In genomic region chr3:37758124-37758523, GRCm38 (mm10) we compare ENCODE assay signal across 8 mouse cellular contexts. TPM values are rescaled to one million over a fixed set of nuclear protein-coding genes. Genes with fewer than 3 reads are reported as not detected.
A peak's percentile ranks its signal among the peaks of the same experiment; 100 is the strongest.
DNase-seq lines count a peak whose midpoint lies in the region; ATAC-seq and TF ChIP-seq lines count a peak whose summit lies in the region.

No protein-coding gene starts in this region.

- H3K4me3 ChIP-seq in layer of hippocampus, adult 2 months: no peak overlapping the region
- H3K4me3 ChIP-seq in heart, embryonic 12.5 days: peak overlapping the region; percentile 17
- H3K4me3 ChIP-seq in lung, postnatal 0 days (ENCODE audit: low read depth, low read length): 0 out of 2 replicates have a peak overlapping the region, but pooled peaks have one; percentile 5

- H3K4me1 ChIP-seq in heart, embryonic 12.5 days (replicated peaks): peaks cover 9% of the 10 kb centered on the region
- peaks cover 9% of the 10 kb centered on the region for H3K4me1 ChIP-seq in lung, postnatal 0 days (ENCODE audit: insufficient read depth, low read depth, low read length)

- no peak overlapping the region for H3K9ac ChIP-seq in heart, embryonic 12.5 days
- H3K9ac ChIP-seq in lung, postnatal 0 days (replicated peaks; ENCODE audit: low read depth): no peak overlapping the region

- WGBS in heart, embryonic 12.5 days: 4% methylated on average over 12 of the region's 12 CpGs
- WGBS in lung, postnatal 0 days: 7% methylated on average over 12 of the region's 12 CpGs

- peak; percentile 65; the same call in 1 of the 2 replicates for ATAC-seq in heart, embryonic 12.5 days (ENCODE audit: insufficient number of reproducible peaks, low FRiP score)
- ATAC-seq in lung, postnatal 0 days: peak; percentile 80

- H3K9me3 ChIP-seq in heart, embryonic 12.5 days (replicated peaks): 0 out of 2 replicates have a peak, but pooled peaks cover 4% of the 10 kb centered on the region
- no peaks in the 10 kb centered on the region for H3K9me3 ChIP-seq in lung, postnatal 0 days (ENCODE audit: low read length)

- H3K27me3 ChIP-seq in heart, embryonic 12.5 days (replicated peaks): no peaks in the 10 kb centered on the region
- no peaks in the 10 kb centered on the region for H3K27me3 ChIP-seq in lung, postnatal 0 days (replicated peaks; ENCODE audit: insufficient read depth, low read length)

- peak overlapping the region; percentile 59 for H3K27ac ChIP-seq in layer of hippocampus, adult 2 months
- no peak overlapping the region for H3K27ac ChIP-seq in heart, embryonic 12.5 days (ENCODE audit: poor library complexity, severe bottlenecking)
- peak overlapping the region; percentile 57 for H3K27ac ChIP-seq in lung, postnatal 0 days (ENCODE audit: low read length)

- peak overlapping the region; percentile 59 for H3K4me2 ChIP-seq in heart, embryonic 12.5 days
- peak overlapping the region; percentile 39 for H3K4me2 ChIP-seq in lung, postnatal 0 days (replicated peaks; ENCODE audit: low read depth, low read length)

- DNase-seq in layer of hippocampus, adult 2 months (ENCODE audit: low spot score in 2 of 2): no peak
- no peak for DNase-seq in layer of hippocampus, adult 9-11 months
- peak; percentile 65 for DNase-seq in embryo, embryonic 10.5 days (ENCODE audit: low spot score)
- DNase-seq in kidney, adult 9 months: peak; percentile 63
- DNase-seq in lung, postnatal 0 days (ENCODE audit: low spot score): peak; percentile 60
- DNase-seq in skeletal muscle tissue, adult 2 months (ENCODE audit: low read depth, low spot score): peak; percentile 37
- no peak for DNase-seq in frontal cortex, adult 2 months (ENCODE audit: extremely low spot score in 1 of 2, low spot score in 1 of 2)

- TF ChIP-seq EP300 in lung, postnatal 0 days (IDR thresholded peaks at IDR 0.05): peak; percentile 89

- TF ChIP-seq CTCF in layer of hippocampus, adult 2 months (conservative IDR thresholded peaks at IDR 0.05): 0 out of 2 replicates have a peak, but pooled peaks have one; percentile 3
- peak; percentile 48 for TF ChIP-seq CTCF in lung, postnatal 0 days (IDR thresholded peaks at IDR 0.05)

- no peaks in the 10 kb centered on the region for H3K36me3 ChIP-seq in heart, embryonic 12.5 days
- no peaks in the 10 kb centered on the region for H3K36me3 ChIP-seq in lung, postnatal 0 days (ENCODE audit: insufficient read depth, low read length)

RNA-seq across cellular contexts. Expression of gene Gm5148, which starts 33.8 kb away (rescaled TPM):
- 1 to 10 TPM; 5.1 to 5.9 TPM for total RNA-seq in layer of hippocampus, adult 2 months (2021)
- 1.5 and 1.8 TPM in 2 replicates for polyA plus RNA-seq in heart, embryonic 12.5 days (2016; fragmentation: Nextera tagmentation; extraction: Ambion mirVana)
- 10.1 and 11.7 TPM in 2 replicates for polyA plus RNA-seq in lung, postnatal 0 days (2015; fragmentation: Nextera tagmentation; extraction: Ambion mirVana)
- 8.3 and 10.2 TPM in 2 replicates for polyA plus RNA-seq in frontal cortex, adult 2 months (2012; rRNA removed)

Comparison
In these comparisons a context has a peak if more than half of its experiments do, and no peak if none do; other contexts are left out.
1. DNase-seq: peak in embryo, embryonic 10.5 days (single experiment), kidney, adult 9 months (single experiment), lung, postnatal 0 days (single experiment) and skeletal muscle tissue, adult 2 months (single experiment); none in layer of hippocampus, adult 2 months (0 of 2), layer of hippocampus, adult 9-11 months (single experiment) and frontal cortex, adult 2 months (0 of 2).